Mouse (Mus musculus): ENCODE data around the gene AL731706.1.
"Not testable (repeated sequence)": the region's sequence is repeated elsewhere in the genome, so short reads cannot be mapped to it uniquely, and the experiment has no call there.

Gene AL731706.1

DNA sequence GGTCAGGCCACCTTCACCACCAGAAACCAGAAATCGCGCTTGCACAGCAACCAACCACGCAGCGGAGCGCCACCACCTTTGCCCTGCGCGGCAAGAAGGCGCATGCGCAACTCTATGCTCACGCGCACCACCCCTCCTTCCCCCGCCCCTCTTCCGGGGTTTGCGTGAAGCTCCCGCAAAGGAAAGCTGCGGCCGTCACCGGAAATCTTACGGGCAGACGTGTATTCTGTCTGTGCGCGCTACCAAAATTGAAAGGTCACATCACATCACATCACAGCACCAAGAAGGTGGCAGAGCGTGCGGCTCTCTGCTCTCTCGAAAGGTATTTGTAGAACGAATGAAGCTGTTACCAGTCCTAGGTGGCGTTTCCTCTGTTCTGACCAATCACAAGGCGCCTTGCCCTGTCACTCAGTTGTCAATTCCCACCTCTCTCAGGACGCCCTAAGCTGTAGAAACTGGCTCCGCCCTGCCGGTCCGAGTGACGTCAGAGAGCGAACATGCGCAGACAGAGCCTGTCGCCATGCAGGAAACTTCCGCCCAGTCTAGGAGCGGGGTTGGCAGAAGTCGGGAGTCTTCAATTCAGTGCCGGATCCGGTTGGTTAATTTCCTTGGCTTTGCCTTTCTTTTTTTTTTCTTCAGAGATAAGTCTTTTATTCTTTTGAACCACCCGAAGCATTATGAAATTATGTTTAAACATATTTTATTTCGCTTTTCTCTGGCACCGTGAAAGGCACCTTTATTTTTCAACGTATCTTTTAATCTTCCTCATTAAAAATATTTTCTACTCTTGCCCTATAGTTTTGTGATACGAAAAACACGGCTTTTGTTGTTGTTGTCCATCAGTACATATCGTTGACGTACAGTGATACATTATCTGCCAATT lies at the start of gene AL731706.1, which contains the start of the genes Slx4ip and Mkks:
Gene AL731706.1 (minus strand): TSS at position 322 of the 883 bp plus-strand sequence.
Gene Slx4ip (plus strand): TSS at position 151 of the 883 bp plus-strand sequence.
Gene Mkks (minus strand): TSS at position 322 of the 883 bp plus-strand sequence.
- peak; percentile 99 for DNase-seq

DNA sequence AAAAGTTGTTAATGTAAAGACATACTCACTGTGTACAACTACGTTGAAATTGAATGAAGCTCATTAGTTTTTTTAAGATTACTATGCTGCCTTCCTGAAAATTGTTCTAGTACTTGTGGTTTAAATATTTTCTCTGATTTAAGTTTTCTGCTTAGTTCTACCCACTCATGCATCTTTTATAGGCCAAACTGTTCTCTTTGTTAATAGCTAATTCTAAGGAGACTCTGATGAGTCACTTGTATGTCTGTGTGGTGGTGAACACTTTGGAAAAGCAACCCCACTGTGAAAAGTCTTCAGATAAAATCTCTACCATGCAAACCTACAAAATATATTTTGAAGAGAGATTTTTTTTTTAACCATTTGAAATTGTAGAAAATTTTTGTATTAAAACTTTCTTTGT lies 47.1 kb upstream of the AL731706.1 start:
- no peak for DNase-seq

DNA sequence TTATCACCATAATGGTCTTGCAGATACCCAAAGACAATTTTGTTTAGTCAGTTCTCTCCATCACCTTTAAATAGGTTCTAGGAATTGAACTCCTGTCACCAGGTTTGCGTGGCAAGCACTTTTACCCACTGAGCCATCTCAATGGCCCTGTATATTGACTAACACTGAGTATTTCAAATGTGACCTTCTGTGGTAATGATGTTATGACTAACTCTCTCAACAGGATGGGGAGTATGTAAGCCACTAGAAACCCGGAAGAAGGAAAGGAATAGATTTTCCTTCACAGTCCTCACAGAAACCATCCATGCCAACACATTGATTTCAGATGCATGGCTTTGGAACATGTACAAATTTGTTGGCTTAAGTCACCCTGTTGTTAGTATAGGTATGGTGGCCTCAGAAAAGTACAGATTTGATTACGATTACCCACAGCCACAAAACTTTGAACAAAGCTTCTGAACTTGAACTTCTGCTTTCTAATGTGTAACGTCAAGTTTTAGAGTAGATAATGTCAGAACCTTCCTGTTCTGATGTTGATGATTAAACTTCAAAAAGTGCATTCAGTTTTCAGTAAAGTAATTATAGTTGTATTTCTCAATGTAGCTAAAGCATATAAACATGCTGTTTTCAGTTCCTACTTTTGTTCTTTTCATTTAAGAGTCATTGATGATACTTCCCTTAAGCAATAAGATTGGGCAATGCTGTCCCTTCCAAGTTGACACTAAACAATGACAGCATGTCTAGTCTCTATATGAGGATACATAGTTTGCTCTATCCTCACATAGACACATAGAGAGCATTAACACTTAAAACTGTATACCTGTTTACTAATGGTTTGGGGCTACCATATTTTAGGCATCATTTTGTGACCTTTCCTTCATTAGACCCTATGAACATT lies 45.5 kb upstream of the AL731706.1 start:
- DNase-seq, result no peak

DNA sequence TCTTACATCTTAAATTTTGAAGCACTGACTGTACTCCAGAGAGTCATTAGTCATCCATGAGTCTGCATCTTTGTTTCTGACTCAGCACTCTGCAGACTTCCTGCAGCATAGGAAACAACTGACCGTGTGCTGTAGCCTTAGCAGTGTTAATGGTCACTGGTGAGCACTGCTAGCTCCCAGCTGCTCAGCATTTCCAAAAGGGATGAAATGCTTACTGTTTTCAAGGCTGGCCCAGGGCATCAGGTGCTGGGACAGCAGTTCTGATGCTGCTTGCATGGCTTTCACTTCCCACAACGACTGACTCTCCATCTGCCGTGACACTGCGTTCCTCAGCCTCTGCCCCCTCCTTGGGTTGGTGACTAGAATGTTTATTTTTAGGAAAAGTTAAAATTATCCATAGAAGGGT lies 29.8 kb upstream of the AL731706.1 start:
- peak in 1 of 2 experiments; percentile 17 for DNase-seq

DNA sequence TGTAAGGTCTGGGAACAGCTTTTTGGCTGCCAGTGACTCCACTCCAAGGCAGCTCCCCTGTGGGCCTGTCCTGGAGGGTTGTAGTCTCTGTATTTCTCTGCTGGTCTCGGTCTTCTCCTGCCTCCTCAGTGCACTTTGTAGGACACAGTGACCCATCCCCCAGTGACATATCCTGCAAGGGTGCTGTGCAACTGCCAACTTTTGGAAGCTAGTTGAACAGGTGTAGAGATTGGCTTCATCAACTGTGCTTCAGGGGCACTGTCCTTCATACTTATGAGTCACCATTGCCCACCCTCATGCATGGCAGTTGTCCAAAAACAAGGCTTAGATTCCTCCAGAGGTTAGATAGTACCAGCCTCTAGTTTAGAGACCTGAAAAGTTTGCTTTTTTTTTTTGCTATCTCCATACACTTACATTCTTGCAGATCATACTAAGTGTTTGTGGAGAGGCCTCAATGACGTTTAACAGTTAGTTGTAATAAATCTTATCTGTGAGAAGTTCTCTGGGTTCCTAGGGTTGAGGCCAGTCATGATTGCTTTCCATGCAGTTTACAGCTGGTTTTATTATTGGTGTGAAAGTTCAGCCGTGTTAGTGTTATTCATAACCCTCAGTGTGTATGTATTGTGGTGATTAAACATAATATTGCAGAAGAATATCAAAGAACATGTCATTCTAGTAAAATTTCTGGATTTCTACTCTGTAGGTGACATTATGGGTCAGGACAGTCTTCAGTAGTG lies 29.2 kb upstream of the AL731706.1 start:
- no peak for DNase-seq

DNA sequence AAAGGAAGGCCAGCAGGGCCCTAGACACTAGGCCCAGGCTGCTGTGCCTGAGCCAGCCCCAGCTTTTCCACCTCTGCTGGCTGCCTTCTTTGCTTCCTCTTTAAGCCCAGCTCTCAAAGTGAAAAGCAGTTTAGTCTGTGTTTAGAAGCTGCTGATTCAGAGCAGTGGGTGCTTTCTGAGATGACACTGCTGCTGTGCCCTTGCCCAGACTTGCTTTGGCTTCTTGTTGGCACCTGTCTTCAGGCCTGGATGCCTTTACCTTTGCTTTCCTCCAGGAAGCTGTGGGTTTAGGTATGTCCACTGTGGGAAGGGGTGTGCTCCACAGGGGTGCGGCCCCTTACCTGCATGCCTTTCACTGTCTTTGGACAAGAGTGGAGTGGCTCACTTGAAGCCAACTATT lies 28.2 kb upstream of the AL731706.1 start:
- DNase-seq, result no peak

DNA sequence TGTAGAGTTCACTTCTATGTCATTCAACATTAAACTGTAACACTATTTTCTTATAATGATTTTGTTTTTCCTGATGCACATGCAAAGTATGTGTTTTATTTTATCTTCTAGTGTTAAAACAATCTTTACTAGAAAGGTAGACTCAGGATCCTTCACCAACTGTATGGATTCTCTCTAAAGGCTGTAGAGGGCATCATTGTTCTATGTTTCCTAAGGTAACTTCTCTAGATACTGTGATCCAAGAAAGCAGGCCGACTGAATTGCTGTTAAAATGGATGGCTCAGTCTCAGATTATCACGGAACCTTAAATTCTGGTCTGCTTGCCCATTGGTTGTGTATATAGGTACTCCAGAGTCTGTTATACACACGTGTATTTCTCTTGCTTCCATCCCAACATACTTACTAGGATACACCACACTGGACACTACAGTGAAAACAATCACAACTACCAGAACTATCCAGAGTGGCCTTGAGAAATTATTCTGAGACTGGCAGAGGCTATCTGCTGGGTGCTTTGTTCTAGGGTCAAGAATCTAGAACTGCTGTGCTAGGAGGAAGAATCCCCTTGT lies 23.2 kb upstream of the AL731706.1 start:
- DNase-seq, result no peak

DNA sequence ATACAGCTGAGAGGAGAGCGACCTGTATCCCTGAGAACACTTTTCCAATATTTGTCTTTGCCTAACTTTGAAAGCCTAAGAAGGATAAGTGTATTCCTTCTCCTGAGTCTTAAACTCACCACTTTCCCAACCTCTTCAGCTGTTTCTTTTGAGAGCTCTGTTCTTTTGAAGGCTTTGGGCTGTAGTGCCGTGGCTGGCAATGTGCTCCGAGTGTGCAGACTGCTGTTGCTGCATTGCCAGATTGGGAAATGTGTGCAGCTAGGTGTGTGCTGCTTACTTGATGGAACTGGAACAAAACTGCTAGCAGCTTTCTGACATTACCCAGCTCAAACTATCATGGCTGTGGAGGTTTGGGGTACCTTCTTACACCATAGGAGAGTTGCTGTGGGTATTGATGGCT lies 21.8 kb upstream of the AL731706.1 start:
- DNase-seq, result no peak

DNA sequence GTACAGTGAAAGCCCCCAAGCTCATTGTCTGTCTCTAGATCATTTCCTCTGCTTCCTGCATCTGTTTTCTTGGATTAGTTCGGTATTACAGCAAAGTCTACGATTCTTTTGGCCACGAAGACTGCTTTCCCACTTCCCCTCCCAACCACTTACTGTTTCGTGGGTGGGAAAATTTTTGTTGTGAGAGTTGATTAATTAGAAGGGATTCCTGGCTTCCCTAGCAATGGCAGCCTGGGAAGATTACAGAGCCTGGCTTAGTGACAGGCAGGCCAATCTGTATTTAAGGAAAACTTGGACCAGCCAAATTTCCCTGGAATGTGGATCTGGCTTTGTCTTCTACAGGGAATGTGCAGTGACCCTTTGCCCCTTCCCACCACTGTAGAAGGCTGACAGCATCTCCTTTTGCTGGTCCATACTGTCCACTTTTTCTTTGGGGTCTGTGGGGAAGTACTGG lies 20.8 kb upstream of the AL731706.1 start:
- no peak for DNase-seq

DNA sequence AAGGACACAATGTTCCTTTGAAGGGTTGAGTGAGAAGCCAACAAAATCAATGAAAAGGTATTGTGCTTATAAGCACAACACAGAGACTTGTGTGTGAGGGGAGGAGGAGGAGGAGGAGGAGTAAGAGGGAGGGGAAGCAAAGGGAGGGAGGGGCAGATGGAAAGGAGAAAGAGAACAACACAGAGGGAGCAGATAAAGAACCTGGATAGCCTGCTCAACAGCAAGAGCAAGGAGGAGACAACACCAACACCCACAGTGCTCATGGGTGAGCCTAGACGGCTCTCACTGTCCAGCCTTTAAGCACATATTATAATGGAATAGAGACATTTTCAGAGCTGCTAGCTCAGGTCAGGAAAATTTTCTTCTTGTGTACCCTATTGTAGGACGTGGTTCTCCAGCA lies 18.1 kb upstream of the AL731706.1 start:
- DNase-seq, result no peak

DNA sequence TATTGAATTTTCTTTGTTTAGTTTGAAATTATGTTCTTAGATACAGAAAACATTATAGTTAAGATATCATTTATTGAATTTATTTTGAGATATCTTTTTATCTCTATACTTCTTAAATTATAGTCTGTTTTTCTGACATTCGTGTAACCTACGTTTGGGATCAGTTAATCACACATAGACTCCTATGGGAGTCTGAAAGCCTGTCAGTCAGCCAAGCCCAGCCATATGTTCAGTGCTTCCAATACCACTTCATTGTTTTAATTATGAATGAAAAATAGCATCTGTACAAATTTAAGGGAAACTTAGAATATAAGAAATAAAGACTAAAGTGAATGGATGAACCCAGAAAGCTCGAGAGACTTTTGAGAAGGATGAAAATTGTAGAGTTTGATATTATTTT lies 17.4 kb upstream of the AL731706.1 start:
- peak in 1 of 2 experiments; percentile 52 for DNase-seq

DNA sequence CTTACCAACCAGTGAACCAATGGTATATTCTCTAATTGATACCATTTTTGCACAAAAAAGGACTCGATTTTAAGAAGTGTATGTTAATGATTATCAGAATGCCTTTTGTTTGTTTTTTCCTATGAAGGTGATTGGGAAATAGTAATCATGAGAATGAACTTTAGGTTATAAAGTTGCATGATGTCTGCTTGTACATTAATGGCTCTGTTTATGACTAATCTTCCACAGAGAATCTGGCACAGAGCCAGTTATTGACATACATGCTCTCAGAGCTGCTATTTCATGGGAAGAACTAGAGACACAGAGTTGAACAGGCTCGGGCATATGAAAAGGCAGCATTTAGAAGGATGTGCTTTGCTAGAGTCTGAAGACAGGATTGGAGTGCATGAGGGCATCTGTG lies 4.9 kb upstream of the AL731706.1 start:
- DNase-seq, result no peak

DNA sequence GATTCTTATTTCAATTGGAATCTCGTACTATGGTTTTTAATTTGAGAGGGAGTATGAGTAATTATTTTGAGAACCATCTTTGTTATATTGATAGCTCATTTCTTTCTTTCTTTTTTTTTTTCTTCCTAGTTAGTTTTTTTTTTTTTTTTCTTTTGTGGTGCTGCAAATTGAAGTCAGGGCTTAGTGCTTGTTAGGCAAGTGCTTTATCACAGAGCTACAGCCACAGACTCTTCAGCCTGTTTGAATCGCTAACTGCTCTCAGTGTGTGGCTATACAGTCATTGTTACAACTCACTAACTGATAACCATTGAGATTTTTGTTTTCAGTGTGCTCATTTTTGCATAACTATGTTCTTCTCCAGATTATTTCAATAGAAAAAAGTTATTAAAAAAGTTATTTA lies 3.3 kb upstream of the AL731706.1 start:
- DNase-seq, result no peak

DNA sequence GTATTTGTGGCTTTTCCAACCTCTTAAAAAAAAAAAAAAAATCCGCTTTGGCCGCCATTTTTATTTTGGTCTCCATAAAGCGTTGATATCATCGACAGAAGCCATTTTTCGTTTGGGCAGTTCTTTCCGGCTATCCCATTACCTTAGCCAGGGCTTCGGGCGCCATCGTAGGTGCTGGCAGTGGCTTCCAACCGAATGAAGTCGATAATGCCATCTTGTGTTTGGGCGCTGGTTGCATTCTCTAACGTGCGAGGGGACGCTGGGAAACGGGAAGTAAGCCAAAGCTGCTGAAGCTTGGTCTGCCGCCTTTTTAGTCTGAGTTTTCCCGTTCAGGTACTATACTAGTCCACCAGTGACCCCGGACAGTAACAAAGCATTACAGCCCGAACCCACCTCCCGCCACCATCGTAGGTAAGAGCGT lies 772 bp upstream of the AL731706.1 start:
- DNase-seq, result peak; percentile 96

DNA sequence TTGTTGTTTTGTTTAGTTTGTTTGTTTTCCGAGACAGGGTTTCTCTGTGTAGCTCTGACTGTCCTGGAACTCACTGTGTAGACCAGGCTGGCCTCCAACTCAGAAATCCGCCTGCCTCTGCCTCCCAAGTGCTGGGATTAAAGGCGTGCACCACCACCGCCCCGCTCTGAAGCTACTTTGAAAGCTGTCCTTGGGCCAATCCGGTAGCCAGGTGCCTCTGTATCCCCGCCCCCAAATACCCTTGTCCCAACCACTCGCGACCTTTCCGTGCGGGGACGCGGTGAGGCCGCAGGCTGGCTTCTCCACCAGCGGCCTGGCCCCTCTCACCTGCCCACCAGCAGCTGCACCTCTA lies 497 bp downstream of the AL731706.1 start:
- not testable (repeated sequence) for DNase-seq

DNA sequence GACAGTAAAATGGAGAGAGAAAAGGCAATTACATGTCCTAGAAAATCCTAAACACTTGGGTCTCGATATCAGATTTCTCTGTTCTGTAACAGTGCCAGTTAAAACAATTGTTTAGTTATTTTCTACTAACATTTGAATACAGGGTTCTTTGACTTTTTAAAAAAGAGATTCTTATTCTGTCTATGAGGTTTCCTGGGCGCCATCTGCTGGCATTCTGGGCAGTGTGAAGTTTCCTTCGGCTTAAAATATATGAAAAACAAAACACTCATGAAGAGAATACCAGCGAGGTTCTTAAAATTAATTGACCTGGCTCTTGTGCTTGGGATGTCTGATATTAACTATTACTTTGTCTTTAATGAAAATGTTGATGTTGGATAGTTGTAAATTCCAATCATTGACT lies 4.3 kb downstream of the AL731706.1 start:
- peak; percentile 36 to 69 for DNase-seq

DNA sequence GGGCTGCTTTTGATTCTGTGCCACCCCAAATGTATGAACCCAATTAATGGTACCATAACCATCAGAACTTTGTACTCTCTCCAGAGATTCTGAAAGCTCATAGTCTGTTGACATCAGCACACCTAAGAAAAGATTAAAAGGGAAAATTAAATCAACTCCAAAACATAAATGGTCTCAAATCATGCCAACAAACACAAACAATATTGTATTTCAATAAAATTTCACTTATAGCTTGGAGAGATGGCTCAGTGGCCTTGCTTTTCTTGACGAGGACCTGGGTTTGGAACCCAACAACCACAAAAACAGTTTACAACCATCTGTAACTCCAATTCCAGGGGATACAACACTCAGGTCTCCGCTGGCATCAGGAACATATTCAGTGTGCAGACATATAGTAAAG lies 5.6 kb downstream of the AL731706.1 start, which contains the start of gene AL731706.2:
Gene AL731706.2 (minus strand): TSS at position 101 of the 400 bp plus-strand sequence.
- DNase-seq, result no peak

DNA sequence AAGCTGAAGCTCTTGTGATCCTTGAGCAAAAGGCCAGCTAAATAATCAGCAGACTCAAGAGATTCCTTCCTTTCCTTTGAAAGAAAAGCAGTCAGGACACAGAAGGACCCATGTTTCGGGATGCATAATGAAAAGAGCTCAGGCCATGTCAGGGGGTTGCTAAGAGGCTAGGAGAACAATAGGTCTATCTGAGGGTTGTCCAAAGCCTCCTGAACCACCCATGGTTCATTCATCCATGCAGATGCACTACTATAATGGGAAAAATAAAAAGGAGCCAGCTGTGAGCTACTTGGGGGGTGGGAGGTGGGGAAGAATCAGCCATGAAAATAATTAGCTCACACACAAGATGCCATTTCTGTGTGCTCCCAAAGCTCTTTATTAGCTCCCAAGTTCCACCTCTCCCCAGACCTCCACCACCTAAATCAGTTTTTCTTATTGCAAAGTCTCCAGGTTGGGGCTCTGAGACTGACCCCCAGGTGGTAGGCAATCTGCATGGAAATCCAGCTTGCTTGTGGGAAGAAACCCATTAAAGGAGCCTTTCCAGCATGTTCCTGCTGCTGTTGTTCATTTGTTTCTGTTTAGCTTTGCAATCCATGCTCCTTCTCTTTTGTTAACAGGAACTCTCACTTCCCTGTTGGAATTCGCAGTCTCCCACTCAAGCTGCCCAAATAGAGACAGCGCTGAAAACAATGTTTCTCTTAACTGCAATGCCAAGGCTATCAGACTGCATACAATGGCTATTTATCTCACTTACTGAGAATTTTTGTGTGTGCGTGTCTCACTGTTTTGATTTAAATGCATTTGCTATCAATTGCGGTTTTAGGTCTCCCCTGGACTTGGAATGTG lies 36.4 kb downstream of the AL731706.1 start:
- no peak for DNase-seq

DNA sequence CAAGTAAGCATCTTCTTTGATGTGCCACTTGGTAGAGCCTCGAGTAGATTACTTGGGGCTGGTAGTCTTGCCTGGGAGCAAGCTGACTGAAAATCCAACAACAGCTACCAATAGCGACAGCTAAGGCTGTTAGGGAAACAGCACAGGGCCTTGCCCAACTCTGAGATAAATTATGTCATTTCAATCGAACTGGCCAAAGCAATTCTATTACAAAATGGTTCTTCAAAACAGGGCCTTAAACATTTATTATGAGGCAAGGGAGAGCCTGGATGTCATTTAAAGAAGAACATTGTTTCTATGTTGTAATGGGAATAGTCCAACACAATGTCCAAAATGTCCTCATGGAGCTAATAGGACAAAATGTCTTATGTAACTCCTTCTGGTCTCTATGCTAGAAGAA lies 40.8 kb downstream of the AL731706.1 start:
- DNase-seq, result no peak

DNA sequence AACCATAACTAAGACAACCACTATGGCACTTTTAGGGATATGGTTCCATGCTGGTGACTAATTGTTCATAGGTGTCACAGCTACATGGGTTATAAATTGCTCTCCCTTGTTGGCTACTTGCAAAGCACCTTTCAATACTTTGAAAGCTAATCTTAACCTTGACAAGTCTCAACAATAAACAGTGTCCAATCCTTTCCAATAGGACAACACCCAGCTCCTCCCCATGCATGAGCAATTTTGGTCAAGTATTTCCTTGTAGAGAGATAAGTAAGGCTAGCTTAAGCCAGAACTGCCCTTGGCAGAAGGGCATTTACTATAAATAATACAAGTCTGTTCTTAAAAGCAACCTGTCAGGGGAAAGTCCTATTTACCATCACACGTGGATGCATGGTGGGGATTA lies 53.2 kb downstream of the AL731706.1 start:
- DNase-seq, result no peak

DNA sequence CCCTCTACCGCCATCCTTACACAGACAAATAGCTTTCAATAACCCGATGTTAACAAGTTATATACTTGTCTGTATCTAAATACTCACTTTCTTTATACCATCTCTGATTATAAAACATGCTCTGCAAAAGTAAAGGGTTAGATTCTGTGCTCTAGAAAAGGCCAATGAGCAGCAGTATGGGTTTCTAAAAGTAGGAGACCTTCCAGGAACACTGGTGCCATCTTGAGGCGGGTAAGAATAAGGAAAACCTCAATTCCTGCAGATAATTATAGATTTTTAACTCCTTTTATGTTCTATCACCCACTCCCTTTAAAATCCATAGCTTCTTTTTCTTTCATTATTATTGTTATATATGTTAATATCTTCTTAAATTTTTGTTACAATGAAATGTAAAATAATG lies 55.3 kb downstream of the AL731706.1 start:
- DNase-seq, result peak in 1 of 2 experiments; percentile 61
